Mouse (Mus musculus): ENCODE data around the gene Dazap1. TPM values are rescaled to one million over a fixed set of nuclear protein-coding genes. Genes with fewer than 3 reads are reported as not detected.

The Dazap1 gene
- polyA plus RNA-seq, 1 experiment from 2014 or later, result 44.7 TPM

DNA sequence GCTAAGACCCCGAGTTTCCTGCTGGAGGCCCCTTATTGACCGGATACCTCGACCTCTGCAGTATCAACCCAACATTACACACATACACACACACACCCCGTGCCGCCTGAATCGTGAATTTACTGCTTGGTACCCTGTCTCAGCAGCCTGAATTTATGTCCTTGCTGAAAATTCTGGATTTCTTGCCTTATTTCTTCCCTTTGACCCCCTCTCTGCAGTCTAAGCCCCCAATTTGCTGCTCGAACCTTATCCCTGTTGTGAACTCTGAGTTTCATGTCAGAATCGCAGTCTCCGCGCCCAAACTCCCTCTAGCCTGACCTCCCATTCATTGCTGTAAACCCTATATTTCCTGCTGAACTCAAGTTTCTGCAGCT lies 34.1 kb upstream of the Dazap1 start:
- Histone ChIP-seq H3K4me3 (ENCODE audit: low read depth, low read length) (peak overlapping the region; percentile 86), H3K4me2 (ENCODE audit: low read depth, low read length) (peak overlapping the region; percentile 75), H3K9me3 (replicated peaks; ENCODE audit: control insufficient read depth, low read length) (no peaks in the 10 kb centered on the region), H3K27ac (replicated peaks; ENCODE audit: low read depth, low read length) (peak overlapping the region; percentile 94; the same call in 1 of the 2 replicates), H3K4me1 (ENCODE audit: control insufficient read depth, insufficient read depth, low read length) (peaks cover 9% of the 10 kb centered on the region), H3K36me3 (replicated peaks; ENCODE audit: control insufficient read depth, insufficient read depth, low read depth, low read length) (no peaks in the 10 kb centered on the region; the same call in 1 of the 2 replicates), H3K27me3 (ENCODE audit: control insufficient read depth, insufficient read depth, low read length) (no peaks in the 10 kb centered on the region; the same call in 1 of the 2 replicates), H3K9ac (replicated peaks; ENCODE audit: low read length) (peak overlapping the region; percentile 97)
- no peak for DNase-seq (ENCODE audit: low spot score)
- no peak for ATAC-seq (replicated peaks; ENCODE audit: insufficient number of reproducible peaks, low FRiP score, low TSS enrichment, low read depth)
- 5% methylated on average over 10 of the region's 10 CpGs for WGBS

DNA sequence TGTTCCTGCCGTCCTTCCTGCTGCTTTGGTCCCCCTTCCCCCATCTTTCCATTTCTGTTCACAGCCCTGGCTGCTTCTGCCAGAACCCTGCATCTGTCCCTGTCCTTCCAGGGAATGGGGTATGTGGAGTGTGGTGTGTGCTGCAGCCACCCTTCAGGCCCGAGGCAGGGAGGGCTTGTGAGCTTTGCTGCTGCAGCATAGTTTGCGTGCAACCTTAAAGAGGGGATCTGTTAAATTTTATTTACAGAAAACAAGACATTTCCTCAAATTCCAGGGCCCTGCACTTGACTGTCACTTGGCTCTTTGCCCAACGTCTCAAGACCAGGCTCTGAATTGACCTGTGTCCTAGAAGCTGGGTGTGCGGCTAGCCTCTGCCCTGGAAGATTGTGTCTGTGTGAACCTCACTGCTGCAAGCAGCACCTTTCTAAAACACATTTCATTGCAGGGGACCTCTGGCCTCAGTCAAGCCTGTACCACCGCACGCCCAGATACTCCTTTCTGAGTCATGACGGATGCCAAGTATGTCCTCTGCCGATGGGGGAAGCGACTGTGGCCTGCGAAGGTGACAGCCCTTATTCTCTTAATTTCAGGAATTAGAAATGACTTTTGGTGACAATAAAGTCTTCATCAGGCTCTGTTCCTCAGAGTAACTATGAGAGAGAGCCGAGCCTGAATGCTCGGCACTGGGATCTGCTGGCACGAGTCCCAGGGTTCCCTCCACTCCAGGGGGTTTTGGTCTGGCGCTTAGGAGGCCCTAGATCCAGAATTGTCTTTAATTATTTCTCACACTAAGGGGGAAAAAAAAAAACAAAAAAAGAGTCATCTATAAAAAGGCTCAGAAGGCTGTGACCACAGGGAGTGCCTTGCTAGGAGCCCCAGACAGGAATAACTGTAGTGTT lies 33.2 kb upstream of the Dazap1 start:
- Histone ChIP-seq H3K36me3 (replicated peaks; ENCODE audit: control insufficient read depth, insufficient read depth, low read depth, low read length) (no peaks in the 10 kb centered on the region; the same call in 1 of the 2 replicates), H3K27ac (replicated peaks; ENCODE audit: low read depth, low read length) (0 out of 2 replicates have a peak overlapping the region, but pooled peaks have one; percentile 43), H3K4me3 (ENCODE audit: low read depth, low read length) (peak overlapping the region; percentile 86), H3K4me2 (ENCODE audit: low read depth, low read length) (peak overlapping the region; percentile 75), H3K9me3 (replicated peaks; ENCODE audit: control insufficient read depth, low read length) (no peaks in the 10 kb centered on the region), H3K27me3 (ENCODE audit: control insufficient read depth, insufficient read depth, low read length) (no peaks in the 10 kb centered on the region; the same call in 1 of the 2 replicates), H3K4me1 (ENCODE audit: control insufficient read depth, insufficient read depth, low read length) (peaks cover 9% of the 10 kb centered on the region), H3K9ac (replicated peaks; ENCODE audit: low read length) (peak overlapping the region; percentile 97)
- ATAC-seq (replicated peaks; ENCODE audit: insufficient number of reproducible peaks, low FRiP score, low TSS enrichment, low read depth), result no peak
- DNase-seq (ENCODE audit: low spot score), result peak; percentile 3
- 65% methylated on average over 15 of the region's 15 CpGs for WGBS

DNA sequence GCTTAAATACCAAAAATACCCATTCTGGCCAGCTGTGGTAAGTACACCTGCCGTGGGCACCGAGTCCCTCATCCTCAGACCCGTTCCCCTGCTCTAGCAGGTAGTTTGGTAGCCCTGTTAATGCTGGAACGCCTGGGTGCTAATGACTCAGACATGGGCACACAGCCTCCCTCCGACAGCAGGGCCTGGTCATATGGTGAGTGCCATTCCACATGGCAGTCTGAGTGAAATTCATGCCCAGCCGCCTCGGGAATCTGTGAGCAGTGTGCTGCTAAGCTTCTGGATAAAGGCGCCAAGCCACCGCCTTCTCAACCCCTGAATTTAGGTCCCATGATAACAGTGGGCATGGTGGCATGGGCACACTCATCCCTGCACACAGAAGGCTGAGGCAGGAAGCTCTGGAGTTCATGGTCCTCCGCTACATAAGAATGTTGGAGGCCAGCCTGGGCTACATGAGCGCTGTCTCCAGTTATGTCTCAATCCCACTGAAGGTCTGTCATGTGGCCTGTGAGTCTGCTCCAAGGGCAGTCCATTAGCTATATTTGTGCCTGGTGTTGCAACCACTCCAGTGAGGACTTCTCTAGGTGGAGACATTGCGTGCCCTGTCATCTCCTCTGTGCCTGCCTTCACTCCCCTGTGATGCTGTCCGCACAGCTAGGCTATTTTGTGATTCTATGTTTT lies 25.0 kb upstream of the Dazap1 start:
- Histone ChIP-seq H3K36me3 (replicated peaks; ENCODE audit: control insufficient read depth, insufficient read depth, low read depth, low read length) (peaks cover 38% of the 10 kb centered on the region), H3K27me3 (ENCODE audit: control insufficient read depth, insufficient read depth, low read length) (no peaks in the 10 kb centered on the region), H3K27ac (replicated peaks; ENCODE audit: low read depth, low read length) (no peak overlapping the region), H3K9me3 (replicated peaks; ENCODE audit: control insufficient read depth, low read length) (no peaks in the 10 kb centered on the region), H3K9ac (replicated peaks; ENCODE audit: low read length) (no peak overlapping the region), H3K4me3 (ENCODE audit: low read depth, low read length) (no peak overlapping the region), H3K4me1 (ENCODE audit: control insufficient read depth, insufficient read depth, low read length) (no peaks in the 10 kb centered on the region), H3K4me2 (ENCODE audit: low read depth, low read length) (no peak overlapping the region)
- DNase-seq (ENCODE audit: low spot score) (no peak), ATAC-seq (replicated peaks; ENCODE audit: insufficient number of reproducible peaks, low FRiP score, low TSS enrichment, low read depth) (no peak)
- 93% methylated on average over 13 of the region's 13 CpGs for WGBS

DNA sequence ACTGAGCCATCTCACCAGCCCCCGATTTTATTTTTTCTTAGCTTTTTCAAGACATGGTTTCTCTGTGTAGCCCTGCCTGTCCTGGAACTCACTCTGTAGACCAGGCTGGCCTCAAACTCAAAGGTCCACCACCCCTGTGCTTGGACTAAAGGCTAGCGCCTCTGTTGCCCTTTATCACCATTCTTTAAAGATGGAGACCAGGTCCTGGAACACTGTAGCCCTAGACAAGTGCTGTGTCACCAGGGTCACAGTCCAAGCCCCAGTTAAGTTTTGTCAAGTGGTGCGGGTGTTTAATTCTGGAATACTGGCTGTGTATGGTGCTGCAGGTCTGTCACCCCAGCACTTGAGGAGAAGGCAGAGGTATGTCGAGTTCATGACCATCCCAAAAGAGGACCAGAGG lies 24.3 kb upstream of the Dazap1 start:
- Histone ChIP-seq H3K4me1 (ENCODE audit: control insufficient read depth, insufficient read depth, low read length) (no peaks in the 10 kb centered on the region), H3K9me3 (replicated peaks; ENCODE audit: control insufficient read depth, low read length) (no peaks in the 10 kb centered on the region), H3K36me3 (replicated peaks; ENCODE audit: control insufficient read depth, insufficient read depth, low read depth, low read length) (peaks cover 41% of the 10 kb centered on the region), H3K27ac (replicated peaks; ENCODE audit: low read depth, low read length) (no peak overlapping the region), H3K27me3 (ENCODE audit: control insufficient read depth, insufficient read depth, low read length) (no peaks in the 10 kb centered on the region), H3K4me3 (ENCODE audit: low read depth, low read length) (no peak overlapping the region), H3K4me2 (ENCODE audit: low read depth, low read length) (no peak overlapping the region), H3K9ac (replicated peaks; ENCODE audit: low read length) (no peak overlapping the region)
- ATAC-seq (replicated peaks; ENCODE audit: insufficient number of reproducible peaks, low FRiP score, low TSS enrichment, low read depth) (no peak), DNase-seq (ENCODE audit: low spot score) (no peak)
- WGBS, result 90% methylated on average over 4 of the region's 4 CpGs

DNA sequence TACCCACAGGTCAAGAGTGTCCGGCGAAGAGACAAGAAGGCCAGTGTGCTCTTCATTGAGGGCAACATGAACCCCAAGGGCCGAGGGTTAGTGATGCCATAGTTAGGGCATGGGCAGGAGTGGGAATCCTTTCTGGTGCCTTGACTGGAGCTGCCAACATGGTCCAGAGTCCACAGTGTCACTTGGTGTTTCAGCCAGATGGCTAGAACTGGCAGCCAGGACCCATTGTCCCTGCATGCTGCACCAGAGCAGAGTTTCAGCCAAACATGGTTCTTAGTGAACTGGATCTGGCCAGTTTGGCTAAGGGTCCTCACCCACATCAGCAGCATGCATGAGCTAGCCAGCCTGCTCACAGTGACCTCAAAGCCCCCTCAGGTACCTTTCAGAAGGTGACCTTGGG lies 23.0 kb upstream of the Dazap1 start:
- H3K4me2 ChIP-seq (ENCODE audit: low read depth, low read length), result no peak overlapping the region
- H3K4me1 ChIP-seq (ENCODE audit: control insufficient read depth, insufficient read depth, low read length), result no peaks in the 10 kb centered on the region
- peaks cover 47% of the 10 kb centered on the region for H3K36me3 ChIP-seq (replicated peaks; ENCODE audit: control insufficient read depth, insufficient read depth, low read depth, low read length)
- no peak overlapping the region for H3K9ac ChIP-seq (replicated peaks; ENCODE audit: low read length)
- 94% methylated on average over 3 of the region's 3 CpGs for WGBS
- DNase-seq (ENCODE audit: low spot score), result no peak
- no peaks in the 10 kb centered on the region for H3K9me3 ChIP-seq (replicated peaks; ENCODE audit: control insufficient read depth, low read length)
- H3K27ac ChIP-seq (replicated peaks; ENCODE audit: low read depth, low read length), result no peak overlapping the region
- no peak overlapping the region for H3K4me3 ChIP-seq (ENCODE audit: low read depth, low read length)
- H3K27me3 ChIP-seq (ENCODE audit: control insufficient read depth, insufficient read depth, low read length), result no peaks in the 10 kb centered on the region
- no peak for ATAC-seq (replicated peaks; ENCODE audit: insufficient number of reproducible peaks, low FRiP score, low TSS enrichment, low read depth)

DNA sequence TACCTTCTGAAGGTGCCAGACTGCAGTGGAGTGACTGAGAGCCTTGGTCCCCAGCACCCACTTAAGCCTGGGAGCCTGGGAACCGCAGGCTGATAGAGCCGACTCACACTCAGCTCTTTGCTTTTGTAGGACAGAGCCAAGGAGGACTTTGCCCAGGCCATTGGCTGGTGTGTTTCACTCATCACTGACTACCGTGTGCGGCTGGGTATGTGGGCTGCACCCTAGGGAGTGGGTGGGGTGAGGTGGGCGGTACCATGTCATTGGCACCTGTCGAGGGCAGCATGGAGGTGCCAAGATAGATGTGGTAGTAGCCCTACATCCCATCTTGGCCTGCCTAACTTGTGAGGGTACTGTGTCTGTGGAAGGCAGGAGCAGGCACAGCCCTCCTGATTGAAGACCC lies 21.5 kb upstream of the Dazap1 start:
- Histone ChIP-seq H3K4me3 (ENCODE audit: low read depth, low read length) (no peak overlapping the region), H3K27ac (replicated peaks; ENCODE audit: low read depth, low read length) (no peak overlapping the region), H3K9ac (replicated peaks; ENCODE audit: low read length) (no peak overlapping the region), H3K36me3 (replicated peaks; ENCODE audit: control insufficient read depth, insufficient read depth, low read depth, low read length) (peaks cover 41% of the 10 kb centered on the region), H3K27me3 (ENCODE audit: control insufficient read depth, insufficient read depth, low read length) (no peaks in the 10 kb centered on the region), H3K9me3 (replicated peaks; ENCODE audit: control insufficient read depth, low read length) (no peaks in the 10 kb centered on the region), H3K4me2 (ENCODE audit: low read depth, low read length) (no peak overlapping the region), H3K4me1 (ENCODE audit: control insufficient read depth, insufficient read depth, low read length) (no peaks in the 10 kb centered on the region)
- no peak for DNase-seq (ENCODE audit: low spot score)
- ATAC-seq (replicated peaks; ENCODE audit: insufficient number of reproducible peaks, low FRiP score, low TSS enrichment, low read depth), result no peak
- WGBS, result 89% methylated on average over 6 of the region's 6 CpGs

DNA sequence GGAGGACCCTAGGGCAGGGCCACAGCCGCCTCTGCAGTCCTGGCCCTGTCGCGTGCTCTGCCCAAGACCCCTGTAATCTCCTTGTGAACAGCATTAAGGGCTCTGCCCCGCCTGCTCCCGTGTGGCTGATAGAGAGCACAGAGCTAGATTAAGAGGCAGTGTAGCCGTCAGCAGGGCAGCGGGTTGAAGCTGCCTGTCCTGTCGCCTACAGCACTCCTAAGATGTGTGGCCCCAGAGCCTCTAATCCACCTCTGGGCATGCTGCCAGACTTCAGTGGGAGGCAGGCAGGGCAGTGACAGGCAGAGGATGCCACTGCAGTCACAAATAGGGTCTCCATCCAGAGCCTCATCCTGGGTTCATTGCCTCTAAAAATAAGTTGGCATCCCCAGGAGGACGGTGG lies 19.2 kb upstream of the Dazap1 start:
- no peak overlapping the region for H3K9ac ChIP-seq (replicated peaks; ENCODE audit: low read length)
- no peak overlapping the region for H3K4me2 ChIP-seq (ENCODE audit: low read depth, low read length)
- 89% methylated on average over 9 of the region's 9 CpGs for WGBS
- peaks cover 37% of the 10 kb centered on the region for H3K36me3 ChIP-seq (replicated peaks; ENCODE audit: control insufficient read depth, insufficient read depth, low read depth, low read length)
- no peaks in the 10 kb centered on the region for H3K9me3 ChIP-seq (replicated peaks; ENCODE audit: control insufficient read depth, low read length)
- H3K4me3 ChIP-seq (ENCODE audit: low read depth, low read length), result no peak overlapping the region
- DNase-seq (ENCODE audit: low spot score), result no peak
- H3K27ac ChIP-seq (replicated peaks; ENCODE audit: low read depth, low read length), result no peak overlapping the region
- no peak for ATAC-seq (replicated peaks; ENCODE audit: insufficient number of reproducible peaks, low FRiP score, low TSS enrichment, low read depth)
- no peaks in the 10 kb centered on the region for H3K4me1 ChIP-seq (ENCODE audit: control insufficient read depth, insufficient read depth, low read length)
- H3K27me3 ChIP-seq (ENCODE audit: control insufficient read depth, insufficient read depth, low read length), result no peaks in the 10 kb centered on the region

DNA sequence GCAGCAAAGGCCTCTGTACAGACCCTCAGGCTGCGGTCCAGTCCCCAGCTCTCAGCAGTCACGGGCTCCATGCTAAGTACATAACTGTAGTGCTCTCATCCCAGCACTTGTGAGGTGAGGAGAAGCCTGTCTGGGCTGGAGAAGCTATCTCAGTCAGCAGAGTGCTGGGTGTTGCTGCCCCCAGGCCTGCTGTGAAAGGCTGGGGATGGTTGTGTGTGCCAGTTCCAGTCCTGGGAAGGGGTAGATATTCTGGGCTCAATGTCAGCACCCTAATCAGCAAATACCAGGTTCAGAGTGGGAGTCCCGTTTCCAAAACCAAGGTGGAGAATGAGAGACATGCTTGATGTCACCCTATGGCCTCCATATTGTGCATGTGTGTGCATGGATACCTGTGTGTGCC lies 18.7 kb upstream of the Dazap1 start:
- ATAC-seq (replicated peaks; ENCODE audit: insufficient number of reproducible peaks, low FRiP score, low TSS enrichment, low read depth) (no peak), DNase-seq (ENCODE audit: low spot score) (no peak)
- H3K27me3 ChIP-seq (ENCODE audit: control insufficient read depth, insufficient read depth, low read length), result no peaks in the 10 kb centered on the region
- H3K9ac ChIP-seq (replicated peaks; ENCODE audit: low read length), result no peak overlapping the region
- H3K36me3 ChIP-seq (replicated peaks; ENCODE audit: control insufficient read depth, insufficient read depth, low read depth, low read length), result peaks cover 35% of the 10 kb centered on the region
- H3K27ac ChIP-seq (replicated peaks; ENCODE audit: low read depth, low read length), result no peak overlapping the region
- no peak overlapping the region for H3K4me3 ChIP-seq (ENCODE audit: low read depth, low read length)
- H3K4me2 ChIP-seq (ENCODE audit: low read depth, low read length), result no peak overlapping the region
- no peaks in the 10 kb centered on the region for H3K9me3 ChIP-seq (replicated peaks; ENCODE audit: control insufficient read depth, low read length)
- 91% methylated on average over 3 of the region's 3 CpGs for WGBS
- H3K4me1 ChIP-seq (ENCODE audit: control insufficient read depth, insufficient read depth, low read length), result no peaks in the 10 kb centered on the region

Measured in embryonic facial prominence, embryonic 11.5 days (tissue).